Mouse (Mus musculus): Measurements from ENCODE around the gene Rpl19. TPM values are rescaled to one million over a fixed set of nuclear protein-coding genes. Genes with fewer than 3 reads are reported as not detected.

Gene Rpl19
- polyA plus RNA-seq, 1 experiment from 2014 or later, result 863 TPM

GRCm38 (mm10) chr11:97988530-97989096 lies 37.9 kb upstream of the Rpl19 start:
- H3K4me3 ChIP-seq (ENCODE audit: low read depth, low read length), result peak overlapping the region; percentile 56
- H3K9me3 ChIP-seq (ENCODE audit: control insufficient read depth, low read length), result no peaks in the 10 kb centered on the region
- H3K36me3 ChIP-seq (ENCODE audit: control insufficient read depth, insufficient read depth, low read length), result no peaks in the 10 kb centered on the region
- TF ChIP-seq CTCF (IDR thresholded peaks at IDR 0.05; ENCODE audit: low read depth), result no peak
- no peak for TF ChIP-seq EP300 (optimal IDR thresholded peaks at IDR 0.05)
- peak overlapping the region; percentile 59 for H3K4me2 ChIP-seq (replicated peaks; ENCODE audit: low read depth)
- no peaks in the 10 kb centered on the region; the same call in 1 of the 2 replicates for H3K4me1 ChIP-seq (replicated peaks; ENCODE audit: control insufficient read depth, insufficient read depth)
- DNase-seq (ENCODE audit: low spot score), result peak; percentile 86
- WGBS, result under 1% methylated on average over 26 of the region's 26 CpGs
- no peaks in the 10 kb centered on the region for H3K27me3 ChIP-seq (ENCODE audit: control insufficient read depth, insufficient read depth, low read length)
- H3K27ac ChIP-seq (replicated peaks), result peak overlapping the region; percentile 79
- H3K9ac ChIP-seq (ENCODE audit: low read length), result peak overlapping the region; percentile 59
- ATAC-seq (ENCODE audit: low FRiP score, low TSS enrichment), result peak; percentile 76

GRCm38 (mm10) chr11:97994539-97995100 lies 31.9 kb upstream of the Rpl19 start:
- Histone ChIP-seq H3K9me3 (ENCODE audit: control insufficient read depth, low read length) (no peaks in the 10 kb centered on the region), H3K36me3 (ENCODE audit: control insufficient read depth, insufficient read depth, low read length) (no peaks in the 10 kb centered on the region), H3K4me1 (replicated peaks; ENCODE audit: control insufficient read depth, insufficient read depth) (0 out of 2 replicates have a peak, but pooled peaks cover 3% of the 10 kb centered on the region), H3K27me3 (ENCODE audit: control insufficient read depth, insufficient read depth, low read length) (no peaks in the 10 kb centered on the region), H3K9ac (ENCODE audit: low read length) (0 out of 2 replicates have a peak overlapping the region, but pooled peaks have one; percentile 32), H3K4me2 (replicated peaks; ENCODE audit: low read depth) (peak overlapping the region; percentile 66), H3K27ac (replicated peaks) (no peak overlapping the region), H3K4me3 (ENCODE audit: low read depth, low read length) (peak overlapping the region; percentile 41)
- WGBS, result 10% methylated on average over 13 of the region's 13 CpGs
- peak; percentile 88 for DNase-seq (ENCODE audit: low spot score)
- peak; percentile 63 for ATAC-seq (ENCODE audit: low FRiP score, low TSS enrichment)
- TF ChIP-seq EP300 (optimal IDR thresholded peaks at IDR 0.05) (no peak), CTCF (IDR thresholded peaks at IDR 0.05; ENCODE audit: low read depth) (peak; percentile 84)

- Histone ChIP-seq H3K4me3 (ENCODE audit: low read depth, low read length) (peak within 1 kb of the TSS; percentile 41), H3K4me2 (replicated peaks; ENCODE audit: low read depth) (peak within 1 kb of the TSS; percentile 66), H3K4me1 (replicated peaks; ENCODE audit: control insufficient read depth, insufficient read depth) (0 out of 2 replicates have a peak, but pooled peaks cover 3% of the 10 kb centered on the region), H3K27me3 (ENCODE audit: control insufficient read depth, insufficient read depth, low read length) (no peaks in the 10 kb centered on the region), H3K36me3 (ENCODE audit: control insufficient read depth, insufficient read depth, low read length) (no peaks in the 10 kb centered on the region), H3K9ac (ENCODE audit: low read length) (peak within 1 kb of the TSS; percentile 32; the same call in 1 of the 2 replicates), H3K9me3 (ENCODE audit: control insufficient read depth, low read length) (no peaks in the 10 kb centered on the region), H3K27ac (replicated peaks) (no peak within 1 kb of the TSS)
- DNase-seq (ENCODE audit: low spot score) (no peak), ATAC-seq (ENCODE audit: low FRiP score, low TSS enrichment) (peak; percentile 43)
- 3% methylated on average over 26 of the region's 26 CpGs for WGBS
- peak; percentile 62 for TF ChIP-seq CTCF (IDR thresholded peaks at IDR 0.05; ENCODE audit: low read depth)
- TF ChIP-seq EP300 (optimal IDR thresholded peaks at IDR 0.05), result no peak
Measured at GRCm38 (mm10) chr11:97995564-97996288, 30.8 kb upstream of the Rpl19 start, which contains the start of gene Arl5c. Gene Arl5c, minus strand, starts transcription at chr11:97996181.

- TF ChIP-seq CTCF (IDR thresholded peaks at IDR 0.05; ENCODE audit: low read depth) (no peak), EP300 (optimal IDR thresholded peaks at IDR 0.05) (no peak)
- 75% methylated on average over 1 of the region's 1 CpGs for WGBS
Measured at GRCm38 (mm10) chr11:97996691-97997090, 29.8 kb upstream of the Rpl19 start.

GRCm38 (mm10) chr11:97997387-97997960 lies 29.0 kb upstream of the Rpl19 start:
- H3K9ac ChIP-seq (ENCODE audit: low read length), result no peak overlapping the region
- no peak overlapping the region for H3K4me2 ChIP-seq (replicated peaks; ENCODE audit: low read depth)
- DNase-seq (ENCODE audit: low spot score), result no peak
- no peaks in the 10 kb centered on the region for H3K9me3 ChIP-seq (ENCODE audit: control insufficient read depth, low read length)
- H3K27ac ChIP-seq (replicated peaks), result no peak overlapping the region
- 81% methylated on average over 8 of the region's 8 CpGs for WGBS
- ATAC-seq (ENCODE audit: low FRiP score, low TSS enrichment), result no peak
- H3K36me3 ChIP-seq (ENCODE audit: control insufficient read depth, insufficient read depth, low read length), result no peaks in the 10 kb centered on the region
- 0 out of 2 replicates have a peak, but pooled peaks cover 3% of the 10 kb centered on the region for H3K4me1 ChIP-seq (replicated peaks; ENCODE audit: control insufficient read depth, insufficient read depth)
- TF ChIP-seq CTCF (IDR thresholded peaks at IDR 0.05; ENCODE audit: low read depth) (no peak), EP300 (optimal IDR thresholded peaks at IDR 0.05) (no peak)
- H3K4me3 ChIP-seq (ENCODE audit: low read depth, low read length), result no peak overlapping the region
- H3K27me3 ChIP-seq (ENCODE audit: control insufficient read depth, insufficient read depth, low read length), result no peaks in the 10 kb centered on the region

More at GRCm38 (mm10) chr11:97996691-97997090, 29.8 kb upstream of the Rpl19 start:
- Histone ChIP-seq H3K36me3 (ENCODE audit: control insufficient read depth, insufficient read depth, low read length) (no peaks in the 10 kb centered on the region), H3K4me3 (ENCODE audit: low read depth, low read length) (no peak overlapping the region), H3K4me1 (replicated peaks; ENCODE audit: control insufficient read depth, insufficient read depth) (0 out of 2 replicates have a peak, but pooled peaks cover 3% of the 10 kb centered on the region), H3K9ac (ENCODE audit: low read length) (no peak overlapping the region), H3K4me2 (replicated peaks; ENCODE audit: low read depth) (no peak overlapping the region), H3K27me3 (ENCODE audit: control insufficient read depth, insufficient read depth, low read length) (no peaks in the 10 kb centered on the region), H3K9me3 (ENCODE audit: control insufficient read depth, low read length) (no peaks in the 10 kb centered on the region), H3K27ac (replicated peaks) (no peak overlapping the region)
- ATAC-seq (ENCODE audit: low FRiP score, low TSS enrichment) (no peak), DNase-seq (ENCODE audit: low spot score) (no peak)
